Mouse (Mus musculus) ovary, postnatal 36 days (tissue): ENCODE results near the gene Spdya.
"Not testable (repeated sequence)": the region's sequence is repeated elsewhere in the genome, so short reads cannot be mapped to it uniquely, and the experiment has no call there.

Experiments used
- DNase-seq: peaks from one replicate; pipeline ENCODE4 v3.0.0; 2022; ENCODE audit warnings: low spot score, mixed read lengths

The Spdya gene

DNA sequence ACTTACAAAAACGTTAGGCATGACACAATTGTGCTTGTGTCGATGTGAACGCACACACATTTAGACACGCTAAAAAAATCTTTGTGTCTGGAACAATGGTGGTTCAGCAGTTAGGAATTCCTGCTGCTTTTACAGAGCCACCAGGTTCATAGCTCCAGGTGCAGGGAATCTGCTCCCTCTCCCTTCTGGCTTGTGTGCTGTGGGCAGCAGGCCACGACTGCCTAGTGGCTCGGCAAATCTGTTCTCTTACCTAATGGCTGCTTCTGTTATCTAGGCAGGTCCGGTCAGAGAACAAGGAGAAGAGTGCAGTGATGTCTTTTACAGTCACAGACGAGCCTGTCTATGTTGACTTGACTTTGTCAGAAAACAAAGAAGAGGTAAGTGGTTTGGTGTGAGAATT lies 81.5 kb downstream of the Spdya start:
- no peak for DNase-seq

DNA sequence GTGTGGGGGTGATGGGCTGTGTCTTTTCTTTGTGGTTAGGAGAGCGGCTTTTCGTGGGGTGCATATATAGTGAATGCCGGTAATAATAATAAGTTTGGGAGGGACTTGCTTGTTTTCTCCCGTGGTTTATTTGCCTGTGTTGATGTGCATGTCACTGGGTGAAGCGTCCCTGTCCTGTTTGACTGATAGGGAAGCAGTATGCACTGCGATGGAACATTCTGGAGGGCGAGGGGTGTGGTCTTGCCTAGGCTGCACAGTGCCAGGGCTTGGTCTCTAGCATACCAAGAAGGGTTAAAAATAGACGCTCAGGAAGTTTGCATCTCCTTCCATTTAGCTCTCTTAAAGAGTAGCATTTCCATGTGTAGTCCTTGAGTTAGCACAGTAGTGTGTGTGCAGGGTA lies 84.9 kb downstream of the Spdya start:
- DNase-seq = no peak

DNA sequence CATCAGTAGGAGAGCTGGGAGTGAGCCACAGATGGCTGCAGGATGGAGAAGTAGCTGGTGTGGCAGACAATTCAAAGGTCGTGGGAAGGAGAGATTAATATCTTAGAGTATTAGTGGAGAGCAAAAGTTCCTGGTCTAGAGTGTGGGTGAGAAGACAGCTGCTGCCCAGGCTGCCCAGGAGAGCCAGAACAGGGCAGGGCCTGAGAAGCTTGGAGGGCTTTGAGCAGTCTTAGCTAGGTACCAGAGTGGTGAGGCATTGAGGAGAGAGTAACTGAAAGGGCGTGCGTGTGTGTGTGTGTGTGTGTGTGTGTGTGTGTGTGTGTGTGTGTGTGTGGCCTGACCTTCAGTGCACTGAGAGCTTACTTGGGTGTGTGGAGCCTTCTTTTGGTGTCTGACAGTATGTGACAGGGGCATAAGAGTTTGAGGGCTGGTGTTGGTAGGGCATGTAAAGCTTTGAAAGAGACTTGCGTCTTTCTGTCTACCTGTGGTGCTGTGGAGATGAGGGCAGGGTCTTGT lies 85.9 kb downstream of the Spdya start:
- DNase-seq = no peak

DNA sequence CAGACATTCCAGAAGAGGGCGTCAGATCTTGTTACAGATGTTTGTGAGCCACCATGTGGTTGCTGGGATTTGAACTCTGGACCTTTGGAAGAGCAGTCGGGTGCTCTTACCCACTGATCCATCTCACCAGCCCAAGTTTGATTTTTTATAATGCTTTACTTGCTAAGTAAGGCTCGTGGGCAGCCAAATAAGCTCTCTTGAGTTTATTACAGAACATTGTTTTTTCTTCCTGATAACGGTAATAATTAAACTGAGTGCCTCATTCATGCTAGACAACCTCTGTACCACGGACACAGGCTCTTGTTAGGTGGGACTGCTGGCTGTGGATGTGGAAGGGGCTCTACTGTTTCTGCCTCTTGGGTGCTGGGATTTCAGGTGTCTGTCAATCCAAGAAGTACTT lies 87.2 kb downstream of the Spdya start:
- DNase-seq = not testable (repeated sequence)
